Mouse (Mus musculus): Measurements from ENCODE around the gene Fxyd4. TPM values are rescaled to one million over a fixed set of nuclear protein-coding genes. Genes with fewer than 3 reads are reported as not detected.

The Fxyd4 gene
- total and polyA plus RNA-seq, 2 experiments from 2014 or later = 0.47 TPM; not detected in 1

DNA sequence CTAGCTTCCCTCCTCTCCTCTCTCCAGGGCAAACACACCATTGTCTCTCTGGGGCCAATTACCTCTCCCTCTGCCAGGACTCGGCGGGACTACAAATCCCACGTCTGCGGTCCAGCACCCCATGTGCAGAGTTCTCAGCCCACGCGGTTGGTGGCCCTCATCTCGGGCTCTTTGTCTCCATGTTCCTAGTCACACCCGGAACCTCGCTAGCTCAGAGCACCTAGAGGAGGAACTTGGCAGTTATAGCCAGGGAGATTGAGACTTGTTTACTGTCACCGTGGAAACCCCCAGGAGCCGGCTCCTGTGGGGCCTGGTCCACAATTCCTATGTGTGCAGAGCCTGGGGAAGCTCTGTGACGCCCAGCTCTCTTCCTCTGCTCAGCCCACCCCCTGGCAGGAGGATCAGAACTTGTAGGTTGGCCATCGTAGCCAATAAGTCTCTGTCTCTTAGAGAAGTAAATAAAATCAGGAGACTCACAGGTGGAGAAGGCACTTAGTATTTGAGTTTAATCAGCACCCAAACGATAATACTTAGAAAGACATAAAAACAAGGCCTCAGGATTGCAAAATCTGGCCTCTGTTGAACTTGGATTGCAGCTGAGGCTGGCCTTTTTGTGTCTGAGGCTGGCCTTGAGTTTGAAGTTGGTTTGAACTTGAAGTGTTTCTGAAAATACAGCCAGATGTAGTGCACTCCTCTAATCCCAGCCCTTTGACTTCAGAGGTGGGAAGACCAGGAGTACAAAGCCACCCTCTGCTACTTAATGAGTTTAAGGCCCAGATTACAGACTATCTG is 45.9 kb downstream of the Fxyd4 start:
- WGBS = 59% methylated on average over 14 of the region's 14 CpGs
- no peaks in the 10 kb centered on the region for H3K36me3 ChIP-seq (ENCODE audit: insufficient read depth)
- no peak for TF ChIP-seq CTCF (IDR thresholded peaks at IDR 0.05; ENCODE audit: low read depth)
- H3K4me3 ChIP-seq (ENCODE audit: low read depth, low read length) = no peak overlapping the region
- no peak overlapping the region for H3K4me2 ChIP-seq (ENCODE audit: low read depth)
- no peak for DNase-seq
- no peaks in the 10 kb centered on the region for H3K9me3 ChIP-seq (ENCODE audit: low read length)
- ATAC-seq = no peak
- no peaks in the 10 kb centered on the region for H3K4me1 ChIP-seq (ENCODE audit: insufficient read depth)
- H3K27ac ChIP-seq (ENCODE audit: low read depth, low read length) = no peak overlapping the region
- H3K27me3 ChIP-seq (ENCODE audit: insufficient read depth, low read length) = no peaks in the 10 kb centered on the region
- no peak overlapping the region for H3K9ac ChIP-seq

DNA sequence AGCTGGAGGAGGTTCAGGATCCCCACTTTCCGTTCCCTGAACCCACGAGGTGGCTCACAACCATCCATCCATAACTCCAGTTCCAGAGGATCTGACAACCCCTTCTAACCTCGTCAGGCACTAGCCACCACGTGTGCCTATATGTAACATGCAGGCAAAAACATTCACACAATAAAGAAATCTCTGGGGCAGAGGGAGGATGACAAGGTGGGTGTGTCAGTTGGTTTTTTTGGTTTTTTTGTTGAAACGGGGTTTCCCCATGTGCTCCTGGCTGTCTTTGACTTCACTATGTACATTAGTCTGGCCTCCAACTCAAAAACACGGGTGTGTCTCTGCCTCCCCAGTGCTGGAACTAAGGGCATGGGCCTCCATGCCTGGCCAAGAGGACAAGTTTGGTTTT is 47.2 kb downstream of the Fxyd4 start:
- no peak for DNase-seq
- no peaks in the 10 kb centered on the region for H3K4me1 ChIP-seq (ENCODE audit: insufficient read depth)
- no peaks in the 10 kb centered on the region for H3K9me3 ChIP-seq (ENCODE audit: low read length)
- ATAC-seq = no peak
- no peak overlapping the region for H3K4me3 ChIP-seq (ENCODE audit: low read depth, low read length)
- no peak overlapping the region for H3K27ac ChIP-seq (ENCODE audit: low read depth, low read length)
- H3K4me2 ChIP-seq (ENCODE audit: low read depth) = no peak overlapping the region
- H3K36me3 ChIP-seq (ENCODE audit: insufficient read depth) = no peaks in the 10 kb centered on the region
- H3K27me3 ChIP-seq (ENCODE audit: insufficient read depth, low read length) = no peaks in the 10 kb centered on the region
- H3K9ac ChIP-seq = no peak overlapping the region
- no peak for TF ChIP-seq CTCF (IDR thresholded peaks at IDR 0.05; ENCODE audit: low read depth)
- WGBS = 83% methylated on average over 6 of the region's 6 CpGs

DNA sequence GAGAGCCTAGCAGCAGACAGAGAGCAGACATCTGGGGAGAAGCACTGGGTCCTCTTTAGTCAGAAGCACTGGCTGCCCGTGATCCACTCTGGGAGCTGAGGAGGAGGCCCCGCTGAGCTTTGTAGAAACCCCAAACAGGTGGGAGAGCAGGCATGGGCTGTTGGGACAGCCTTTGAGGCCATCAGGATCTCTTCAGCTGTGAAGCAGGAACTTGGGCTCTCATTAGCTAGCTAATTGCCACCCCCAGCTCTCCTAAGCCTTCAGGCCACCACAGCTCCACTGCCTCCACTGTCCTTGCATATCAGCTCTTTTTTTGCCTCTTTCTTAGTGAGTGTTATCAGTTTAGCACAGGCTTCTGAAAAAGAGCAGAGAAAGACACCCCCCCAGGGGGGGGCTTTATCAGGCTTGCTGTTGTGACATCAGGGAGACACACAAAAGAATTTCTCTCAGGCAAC is 48.8 kb downstream of the Fxyd4 start:
- Histone ChIP-seq H3K27ac (ENCODE audit: low read depth, low read length) (no peak overlapping the region), H3K9ac (no peak overlapping the region), H3K4me1 (ENCODE audit: insufficient read depth) (no peaks in the 10 kb centered on the region), H3K9me3 (ENCODE audit: low read length) (no peaks in the 10 kb centered on the region), H3K4me3 (ENCODE audit: low read depth, low read length) (no peak overlapping the region), H3K36me3 (ENCODE audit: insufficient read depth) (no peaks in the 10 kb centered on the region), H3K27me3 (ENCODE audit: insufficient read depth, low read length) (no peaks in the 10 kb centered on the region), H3K4me2 (ENCODE audit: low read depth) (no peak overlapping the region)
- no peak for TF ChIP-seq CTCF (IDR thresholded peaks at IDR 0.05; ENCODE audit: low read depth)
- 58% methylated on average over 2 of the region's 2 CpGs for WGBS
- no peak for ATAC-seq
- no peak for DNase-seq

DNA sequence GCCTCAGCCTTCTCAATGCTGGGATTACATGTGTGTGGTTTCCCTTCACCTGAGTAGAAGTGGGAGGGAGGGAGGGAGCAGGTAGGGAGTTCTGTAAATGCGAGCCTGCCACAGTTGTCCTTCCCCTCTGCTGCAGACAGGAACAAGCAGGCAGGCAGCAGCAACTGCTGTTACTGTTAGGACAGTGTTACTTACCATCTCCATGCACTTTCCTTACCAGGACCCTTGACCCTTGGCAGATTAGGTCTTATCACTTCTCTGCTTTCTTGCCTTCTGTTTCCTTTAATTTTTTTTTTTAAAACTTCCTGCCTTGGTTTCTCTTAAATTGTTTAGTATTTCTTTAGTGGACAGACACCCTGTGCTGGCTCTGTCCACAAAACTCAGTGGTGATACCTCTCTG is 49.5 kb downstream of the Fxyd4 start:
- Histone ChIP-seq H3K4me1 (ENCODE audit: insufficient read depth) (no peaks in the 10 kb centered on the region), H3K9me3 (ENCODE audit: low read length) (no peaks in the 10 kb centered on the region), H3K27me3 (ENCODE audit: insufficient read depth, low read length) (no peaks in the 10 kb centered on the region), H3K4me2 (ENCODE audit: low read depth) (no peak overlapping the region), H3K36me3 (ENCODE audit: insufficient read depth) (no peaks in the 10 kb centered on the region), H3K9ac (no peak overlapping the region), H3K27ac (ENCODE audit: low read depth, low read length) (no peak overlapping the region), H3K4me3 (ENCODE audit: low read depth, low read length) (no peak overlapping the region)
- TF ChIP-seq CTCF (IDR thresholded peaks at IDR 0.05; ENCODE audit: low read depth) = no peak
- ATAC-seq (no peak), DNase-seq (no peak)
- 80% methylated on average over 1 of the region's 1 CpGs for WGBS

DNA sequence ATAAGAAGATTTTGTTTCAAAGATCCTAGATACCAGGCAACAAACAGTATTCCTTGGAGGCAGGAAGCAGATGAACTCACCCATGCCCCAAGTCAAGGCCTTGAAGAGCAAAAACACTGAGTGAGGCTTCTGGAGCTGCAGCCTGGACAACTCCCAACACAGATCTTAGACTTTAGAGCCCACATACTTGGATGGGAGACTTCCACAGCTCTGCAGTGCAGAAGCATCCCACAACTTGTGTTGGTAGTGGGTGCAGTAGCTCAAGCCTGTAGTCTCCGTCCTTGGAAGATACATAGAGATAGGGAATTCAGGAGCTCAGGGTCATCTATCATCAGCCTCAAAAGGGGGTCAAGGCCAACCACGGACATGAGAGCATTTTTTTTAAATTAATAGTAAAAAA is 51.5 kb downstream of the Fxyd4 start:
- no peak overlapping the region for H3K27ac ChIP-seq (ENCODE audit: low read depth, low read length)
- no peak for DNase-seq
- WGBS = 87% methylated on average over 2 of the region's 2 CpGs
- H3K4me1 ChIP-seq (ENCODE audit: insufficient read depth) = no peaks in the 10 kb centered on the region
- H3K27me3 ChIP-seq (ENCODE audit: insufficient read depth, low read length) = no peaks in the 10 kb centered on the region
- H3K36me3 ChIP-seq (ENCODE audit: insufficient read depth) = no peaks in the 10 kb centered on the region
- no peak overlapping the region for H3K4me3 ChIP-seq (ENCODE audit: low read depth, low read length)
- no peaks in the 10 kb centered on the region for H3K9me3 ChIP-seq (ENCODE audit: low read length)
- no peak overlapping the region for H3K9ac ChIP-seq
- no peak for ATAC-seq
- no peak for TF ChIP-seq CTCF (IDR thresholded peaks at IDR 0.05; ENCODE audit: low read depth)
- no peak overlapping the region for H3K4me2 ChIP-seq (ENCODE audit: low read depth)

Small RNA genes within 50 kb of the gene (microRNA-seq; reads per million reads assigned to microRNA genes)
- 0 reads per million in 2 experiments for gene Gm25535

Other genes starting within 250 kb of the Fxyd4 start
- 120 and 129 TPM in 2 replicates for gene Zfp637, start 96.5 kb downstream of the Fxyd4 start, total RNA-seq (2014; rRNA removed)
- 145 and 152 TPM in 2 replicates for gene Zfp637, start 96.5 kb downstream of the Fxyd4 start, polyA plus RNA-seq (2015; fragmentation: Nextera tagmentation; extraction: Ambion mirVana)
- 24.2 and 24.8 TPM in 2 replicates for gene Zfp239, start 75.6 kb downstream of the Fxyd4 start, total RNA-seq (2014; rRNA removed)
- 16.2 and 16.5 TPM in 2 replicates for gene Zfp239, start 75.6 kb downstream of the Fxyd4 start, polyA plus RNA-seq (2015; fragmentation: Nextera tagmentation; extraction: Ambion mirVana)
- gene Hnrnpf, start 37.4 kb downstream of the Fxyd4 start, total RNA-seq (2014; rRNA removed) = 236 TPM in 2 replicates
- gene Hnrnpf, start 37.4 kb downstream of the Fxyd4 start, polyA plus RNA-seq (2015; fragmentation: Nextera tagmentation; extraction: Ambion mirVana) = 216 and 225 TPM in 2 replicates
- gene Rasgef1a, start 73.7 kb upstream of the Fxyd4 start, total RNA-seq (2014; rRNA removed) = 25.2 and 25.4 TPM in 2 replicates
- gene Rasgef1a, start 73.7 kb upstream of the Fxyd4 start, polyA plus RNA-seq (2015; fragmentation: Nextera tagmentation; extraction: Ambion mirVana) = 9.1 and 13.1 TPM in 2 replicates
- 18.1 and 20.4 TPM in 2 replicates for gene Csgalnact2, start 201.4 kb upstream of the Fxyd4 start, total RNA-seq (2014; rRNA removed)
- gene Csgalnact2, start 201.4 kb upstream of the Fxyd4 start, polyA plus RNA-seq (2015; fragmentation: Nextera tagmentation; extraction: Ambion mirVana) = 8.6 and 11.1 TPM in 2 replicates

Data from forebrain, postnatal 0 days (tissue).